Mouse (Mus musculus) stomach, embryonic 16.5 days (tissue): Measurements from ENCODE around the gene Ntm. TPM values are rescaled to one million over a fixed set of nuclear protein-coding genes. Genes with fewer than 3 reads are reported as not detected.

Experiments used
- ATAC-seq: fragments of 200-750 bp; cut with Nextera tagmentation; 2 replicates; pipeline ENCODE4 v1.8.0; 2017; ENCODE audit warnings: moderate number of reproducible peaks, moderate TSS enrichment; ENCODE audit not compliant: insufficient read depth, low FRiP score
- H3K27ac ChIP-seq: fragments of 300-500 bp; sonication (generic); 2 replicates; pipeline ENCODE4 v1.5.1; 2014; ENCODE audit warnings: low read length
- H3K27me3 ChIP-seq: fragments of 300-500 bp; sonication (generic); 2 replicates; pipeline ENCODE4 v1.6.1; 2014; ENCODE audit warnings: low read length, control low read depth, mixed read lengths; ENCODE audit not compliant: control insufficient read depth, insufficient read depth
- H3K36me3 ChIP-seq: fragments of 300-500 bp; sonication (generic); 2 replicates; pipeline ENCODE4 v1.6.1; 2014; ENCODE audit warnings: low read length; ENCODE audit not compliant: control insufficient read depth, insufficient read depth
- H3K4me1 ChIP-seq: fragments of 300-500 bp; sonication (generic); 2 replicates; pipeline ENCODE4 v1.6.1; 2014; ENCODE audit warnings: low read length, control low read depth, mixed read lengths; ENCODE audit not compliant: control insufficient read depth, insufficient read depth
- H3K4me2 ChIP-seq: fragments of 300-500 bp; sonication (generic); 2 replicates; pipeline ENCODE4 v1.6.1; 2014; ENCODE audit warnings: low read depth, low read length, mixed read lengths
- H3K4me3 ChIP-seq: fragments of 300-500 bp; sonication (generic); replicated peaks from 2 replicates; pipeline ENCODE4 v1.5.1; 2014; ENCODE audit warnings: mild to moderate bottlenecking, low read length
- H3K9ac ChIP-seq: fragments of 300-500 bp; sonication (generic); 2 replicates; pipeline ENCODE4 v1.6.1; 2014; ENCODE audit warnings: low read length
- H3K9me3 ChIP-seq: fragments of 300-500 bp; sonication (generic); replicated peaks from 2 replicates; pipeline ENCODE4 v1.6.1; 2016; ENCODE audit warnings: low read length, control low read depth; ENCODE audit not compliant: control insufficient read depth
- WGBS: fragments of 180-500 bp; shearing (Covaris S2); extraction: QIAGEN DNeasy Blood & Tissue Kit; methylation state at CpG from one replicate; pipeline ENCODE4 v1.1.7; 2014; 5-methylcytosine and 5-hydroxymethylcytosine counted together
- polyA plus RNA-seq: library from polyadenylated mRNA; unstranded; fragments of >200 nt; fragmentation: Nextera tagmentation; extraction: Ambion mirVana; gene quantifications from 2 replicates; pipeline ENCODE4 v1.2.1, GENCODE M21; 2015

The Ntm gene
- 12.2 and 15.0 TPM in 2 replicates for polyA plus RNA-seq

DNA sequence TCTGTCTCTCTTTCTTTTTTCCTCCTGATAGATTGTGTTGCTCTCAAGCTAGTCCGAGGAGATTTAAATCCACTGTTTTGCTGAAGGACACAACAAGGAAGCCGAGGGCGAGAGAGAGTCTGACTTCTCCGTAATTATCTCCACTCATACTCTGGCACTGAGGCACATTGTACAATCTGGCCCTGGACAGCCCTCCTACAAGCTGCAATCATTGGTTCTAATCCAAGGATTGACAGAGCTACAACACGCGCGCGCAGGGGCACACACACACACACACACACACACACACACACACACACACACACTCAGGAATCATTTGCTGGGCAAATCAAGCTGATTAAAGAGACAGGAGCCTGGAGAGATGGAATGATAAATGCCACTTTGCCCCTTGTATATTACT, at the start of gene Ntm:
TSS of gene Ntm (minus strand) at position 164 of the 400 bp plus-strand sequence.
- Histone ChIP-seq H3K4me1 (peaks cover 7% of the 10 kb centered on the region; the same call in 1 of the 2 replicates), H3K9me3 (no peaks in the 10 kb centered on the region), H3K4me2 (peak within 1 kb of the TSS; percentile 65), H3K4me3 (peak within 1 kb of the TSS; percentile 43), H3K36me3 (no peaks in the 10 kb centered on the region), H3K9ac (peak within 1 kb of the TSS; percentile 40; the same call in 1 of the 2 replicates), H3K27ac (no peak within 1 kb of the TSS), H3K27me3 (peaks cover 17% of the 10 kb centered on the region)
- WGBS = 24% methylated on average over 8 of the region's 8 CpGs
- ATAC-seq = no peak

DNA sequence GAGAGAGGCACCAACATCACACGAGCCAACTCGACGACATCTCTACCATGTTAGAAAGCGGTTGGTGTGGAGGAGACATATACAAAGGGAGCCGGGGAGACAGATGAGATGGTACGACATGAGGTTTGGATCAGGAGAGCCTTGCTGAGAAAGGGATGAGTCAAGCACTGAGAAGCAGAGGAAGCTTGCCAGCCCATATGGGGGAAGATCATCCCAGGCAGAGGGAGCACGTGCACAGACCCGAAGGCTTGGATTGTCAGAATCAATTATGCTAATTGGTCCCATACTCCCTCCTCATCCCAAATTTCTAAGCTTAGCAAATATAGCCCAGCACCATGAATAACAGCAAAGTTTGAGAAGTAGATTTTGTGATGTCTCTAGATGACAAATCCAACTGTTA, 42.8 kb upstream of the Ntm start:
- no peak overlapping the region for H3K4me3 ChIP-seq
- H3K36me3 ChIP-seq = no peaks in the 10 kb centered on the region
- H3K4me2 ChIP-seq = no peak overlapping the region
- no peaks in the 10 kb centered on the region for H3K9me3 ChIP-seq
- H3K27me3 ChIP-seq = no peaks in the 10 kb centered on the region
- no peak for ATAC-seq
- no peak overlapping the region for H3K27ac ChIP-seq
- H3K4me1 ChIP-seq = no peaks in the 10 kb centered on the region
- WGBS = 79% methylated on average over 8 of the region's 8 CpGs
- no peak overlapping the region for H3K9ac ChIP-seq

DNA sequence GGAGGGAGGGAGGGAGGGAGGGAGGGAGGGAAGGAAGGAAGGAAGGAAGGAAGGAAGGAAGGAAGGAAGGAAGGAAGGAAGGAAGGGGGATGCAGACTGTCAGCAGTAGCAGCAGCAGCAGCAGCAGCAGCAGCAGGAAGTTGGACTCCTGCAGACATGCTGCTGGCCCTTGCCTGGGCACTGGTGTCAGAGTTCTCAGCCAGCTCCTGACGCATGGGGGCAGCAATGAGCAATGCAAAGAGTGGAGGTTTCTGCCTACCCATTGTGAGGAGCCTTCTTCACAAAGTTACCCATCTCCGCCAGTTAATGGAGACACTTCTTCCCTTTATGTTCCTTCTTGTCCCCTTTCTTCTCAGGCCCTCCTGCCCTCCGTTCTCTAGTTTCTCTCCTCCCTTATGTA, 40.7 kb upstream of the Ntm start:
- no peaks in the 10 kb centered on the region for H3K27me3 ChIP-seq
- no peaks in the 10 kb centered on the region for H3K4me1 ChIP-seq
- no peak overlapping the region for H3K27ac ChIP-seq
- no peak overlapping the region for H3K9ac ChIP-seq
- 15% methylated on average over 3 of the region's 3 CpGs for WGBS
- ATAC-seq = no peak
- H3K9me3 ChIP-seq = no peaks in the 10 kb centered on the region
- H3K4me3 ChIP-seq = no peak overlapping the region
- no peaks in the 10 kb centered on the region for H3K36me3 ChIP-seq
- H3K4me2 ChIP-seq = no peak overlapping the region

GRCm38 (mm10) chr9:29981177-29981915, 18.4 kb upstream of the Ntm start:
- Histone ChIP-seq H3K4me3 (no peak overlapping the region), H3K27ac (no peak overlapping the region), H3K4me2 (no peak overlapping the region), H3K9me3 (no peaks in the 10 kb centered on the region), H3K27me3 (no peaks in the 10 kb centered on the region), H3K9ac (no peak overlapping the region), H3K4me1 (no peaks in the 10 kb centered on the region), H3K36me3 (no peaks in the 10 kb centered on the region)
- no peak for ATAC-seq
- 66% methylated on average over 5 of the region's 5 CpGs for WGBS

DNA sequence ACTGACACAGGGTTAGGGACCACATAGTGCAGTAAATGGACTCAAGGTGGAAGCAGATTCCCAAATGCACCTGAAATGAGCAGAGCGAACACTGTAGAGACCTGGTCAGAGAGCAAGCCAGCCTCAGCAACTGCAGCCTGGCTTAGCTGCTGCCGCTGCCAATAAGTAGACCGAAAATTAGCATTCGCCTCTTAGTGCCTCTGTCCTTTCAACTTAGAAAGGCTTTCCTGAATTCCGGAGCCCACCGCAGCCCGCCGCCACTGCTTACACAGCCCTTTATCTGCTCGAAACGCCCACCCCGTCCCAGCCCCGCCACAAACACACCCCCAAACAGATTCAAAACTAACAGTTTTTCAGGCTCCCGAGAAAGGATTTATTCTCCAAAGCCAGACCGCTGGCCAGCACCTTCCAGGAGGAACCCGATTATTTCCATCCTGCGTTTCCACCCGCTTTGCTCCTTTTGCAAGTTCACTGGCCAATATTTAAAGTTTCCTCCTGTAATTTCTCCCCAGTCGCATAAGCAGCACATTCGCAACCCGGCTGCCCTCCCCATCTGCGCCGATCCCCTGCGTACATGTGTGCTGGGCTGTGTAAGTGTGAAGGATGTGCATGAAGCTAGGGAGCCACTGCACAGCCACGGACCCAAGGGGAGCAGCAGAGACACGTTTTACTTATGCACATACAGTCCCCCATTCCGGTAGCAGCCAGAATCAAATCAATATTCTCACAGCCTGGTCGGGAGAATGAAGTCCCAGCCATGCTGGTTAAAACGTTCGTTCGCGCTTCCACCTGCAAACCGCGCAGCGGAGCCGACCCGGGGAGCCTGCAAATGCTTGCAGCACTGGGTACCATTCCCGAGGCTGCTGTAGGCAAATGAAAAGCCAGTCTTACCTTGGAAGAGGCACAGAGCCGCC, 730 bp downstream of the Ntm start:
- Histone ChIP-seq H3K27me3 (peaks cover 17% of the 10 kb centered on the region), H3K36me3 (no peaks in the 10 kb centered on the region), H3K4me3 (peak overlapping the region; percentile 43), H3K27ac (no peak overlapping the region), H3K9me3 (no peaks in the 10 kb centered on the region), H3K9ac (peak overlapping the region; percentile 40; the same call in 1 of the 2 replicates), H3K4me1 (peaks cover 7% of the 10 kb centered on the region; the same call in 1 of the 2 replicates), H3K4me2 (peak overlapping the region; percentile 65)
- no peak for ATAC-seq
- 1% methylated on average over 38 of the region's 38 CpGs for WGBS

GRCm38 (mm10) chr9:29961512-29961911, 1.4 kb downstream of the Ntm start:
- WGBS = 32% methylated on average over 2 of the region's 2 CpGs
- peaks cover 17% of the 10 kb centered on the region for H3K27me3 ChIP-seq
- H3K36me3 ChIP-seq = no peaks in the 10 kb centered on the region
- H3K4me3 ChIP-seq = peak overlapping the region; percentile 43; the same call in 1 of the 2 replicates
- H3K4me2 ChIP-seq = peak overlapping the region; percentile 65
- H3K9ac ChIP-seq = no peak overlapping the region
- no peak overlapping the region for H3K27ac ChIP-seq
- H3K4me1 ChIP-seq = peaks cover 7% of the 10 kb centered on the region; the same call in 1 of the 2 replicates
- no peak for ATAC-seq
- H3K9me3 ChIP-seq = no peaks in the 10 kb centered on the region

GRCm38 (mm10) chr9:29960741-29961140, 2.2 kb downstream of the Ntm start:
- H3K4me2 ChIP-seq = no peak overlapping the region
- no peak for ATAC-seq
- WGBS = 69% methylated on average over 5 of the region's 5 CpGs
- peaks cover 17% of the 10 kb centered on the region for H3K27me3 ChIP-seq
- no peak overlapping the region for H3K9ac ChIP-seq
- no peaks in the 10 kb centered on the region for H3K36me3 ChIP-seq
- peaks cover 7% of the 10 kb centered on the region; the same call in 1 of the 2 replicates for H3K4me1 ChIP-seq
- no peak overlapping the region for H3K4me3 ChIP-seq
- H3K9me3 ChIP-seq = no peaks in the 10 kb centered on the region
- no peak overlapping the region for H3K27ac ChIP-seq

DNA sequence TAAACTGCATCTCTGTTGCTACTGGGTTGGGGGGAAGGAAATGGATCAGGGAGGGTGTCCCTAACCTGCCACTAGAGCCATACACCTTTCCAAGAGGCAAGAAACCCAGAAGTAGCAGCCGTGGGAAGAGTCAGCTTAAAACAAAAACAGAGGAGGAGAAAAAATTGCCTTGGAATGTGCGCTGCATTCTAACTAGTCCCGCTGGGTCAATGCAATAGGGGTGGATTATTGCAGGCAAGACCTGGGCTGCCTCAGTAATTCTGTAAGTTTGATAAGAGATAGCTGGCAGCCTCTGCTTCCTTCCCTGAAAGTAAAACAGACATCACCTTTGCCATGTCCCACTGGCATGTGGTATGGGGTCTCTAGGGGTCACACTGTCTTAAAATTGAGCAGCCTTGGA, 2.7 kb downstream of the Ntm start:
- Histone ChIP-seq H3K27me3 (peaks cover 17% of the 10 kb centered on the region), H3K4me3 (no peak overlapping the region), H3K27ac (no peak overlapping the region), H3K9ac (no peak overlapping the region), H3K9me3 (no peaks in the 10 kb centered on the region), H3K4me2 (no peak overlapping the region), H3K36me3 (no peaks in the 10 kb centered on the region), H3K4me1 (peaks cover 7% of the 10 kb centered on the region; the same call in 1 of the 2 replicates)
- no peak for ATAC-seq
- 44% methylated on average over 3 of the region's 3 CpGs for WGBS

- Histone ChIP-seq H3K9me3 (no peaks in the 10 kb centered on the region), H3K27ac (no peak overlapping the region), H3K36me3 (no peaks in the 10 kb centered on the region), H3K4me1 (0 out of 2 replicates have a peak, but pooled peaks cover 1% of the 10 kb centered on the region), H3K9ac (no peak overlapping the region), H3K27me3 (peaks cover 10% of the 10 kb centered on the region; the same call in 1 of the 2 replicates), H3K4me2 (no peak overlapping the region), H3K4me3 (no peak overlapping the region)
- ATAC-seq = no peak
- 44% methylated on average over 5 of the region's 5 CpGs for WGBS
Measured at GRCm38 (mm10) chr9:29956936-29957335, 6.0 kb downstream of the Ntm start.
